In genomic region chr2:158133050-158133449, GRCm38 (mm10) we compare ENCODE assay signal across 18 mouse cellular contexts. TPM values are rescaled to one million over a fixed set of nuclear protein-coding genes. Genes with fewer than 3 reads are reported as not detected.
DNase-seq lines count a peak whose midpoint lies in the region; ATAC-seq and TF ChIP-seq lines count a peak whose summit lies in the region.
"Had no signal": no experiment of that assay in that cellular context is flagged by ENCODE, and none has a peak within 500 bp of the region (broad histone marks: within the 10 kb centered on the region; RNA-seq: fewer than 3 reads in every experiment).

No protein-coding gene starts in this region.

- no peak overlapping the region for H3K4me3 ChIP-seq in liver, adult 2 months (ENCODE audit: insufficient read depth, low read depth, low read length)
- no peak overlapping the region for H3K4me3 ChIP-seq in bone marrow, adult 2 months (replicated peaks; ENCODE audit: control insufficient read depth, low read depth, low read length)
- H3K4me3 ChIP-seq: embryonic facial prominence, embryonic 12.5 days; forebrain, embryonic 12.5 days; hindbrain, embryonic 13.5 days had no signal

- no peak overlapping the region for H3K9ac ChIP-seq in liver, adult 2 months (ENCODE audit: low read depth, low read length)
- H3K9ac ChIP-seq: embryonic facial prominence, embryonic 12.5 days; forebrain, embryonic 12.5 days; hindbrain, embryonic 13.5 days; liver, embryonic 14.5 days had no signal

- peak; percentile 52 for DNase-seq in liver, adult 2 months (ENCODE audit: extremely low read depth, low read depth, low spot score)
- DNase-seq in liver, result no peak
- DNase-seq in CD4-positive helper T cell, adult 2 months (ENCODE audit: low read depth, low spot score), result peak; percentile 73
- DNase-seq in Muller cell, postnatal 12 days (ENCODE audit: inconsistent ontology term), result no peak
- no peak for DNase-seq in adrenal gland, postnatal 14 days
- DNase-seq in left cerebral cortex, adult 11 months (ENCODE audit: low spot score), result no peak
- DNase-seq: cerebellum, adult 11 months; gastrocnemius, postnatal 36 days; kidney, adult 9 months; layer of hippocampus, postnatal 36 days; thymus, postnatal 4 days had no signal

- H3K79me2 ChIP-seq in liver, adult 2 months (ENCODE audit: control insufficient read depth, insufficient read depth, low read length), result peaks cover 4% of the 10 kb centered on the region; the same call in 1 of the 2 replicates

- TF ChIP-seq POLR2A in liver, adult 2 months (IDR thresholded peaks at IDR 0.05; ENCODE audit: extremely low read depth, insufficient read depth, low read length), result no peak
- no peak for TF ChIP-seq POLR2A in bone marrow, adult 2 months (IDR thresholded peaks at IDR 0.05; ENCODE audit: borderline replicate concordance, control insufficient read depth, low read depth, low read length)

- H3K4me1 ChIP-seq in liver, adult 2 months (ENCODE audit: control insufficient read depth, insufficient read depth, low read length), result peaks cover 34% of the 10 kb centered on the region
- peaks cover 6% of the 10 kb centered on the region for H3K4me1 ChIP-seq in bone marrow, adult 2 months (ENCODE audit: control insufficient read depth, insufficient read depth, low read length)

- no peaks in the 10 kb centered on the region for H3K27me3 ChIP-seq in liver, adult 2 months (ENCODE audit: control insufficient read depth, insufficient read depth, low read length)
- H3K27me3 ChIP-seq: embryonic facial prominence, embryonic 12.5 days; forebrain, embryonic 12.5 days; hindbrain, embryonic 13.5 days had no signal

- 73% methylated on average over 6 of the region's 6 CpGs for WGBS in liver, adult 2 months
- WGBS in bone marrow, adult 2 months, result 9% methylated on average over 6 of the region's 6 CpGs

- peaks cover 10% of the 10 kb centered on the region; the same call in 1 of the 2 replicates for H3K36me3 ChIP-seq in liver, adult 2 months (ENCODE audit: control insufficient read depth, insufficient read depth, low read length)
- H3K36me3 ChIP-seq: embryonic facial prominence, embryonic 12.5 days; forebrain, embryonic 12.5 days; hindbrain, embryonic 13.5 days had no signal

- no peak for TF ChIP-seq CTCF in liver, adult 2 months (IDR thresholded peaks at IDR 0.05; ENCODE audit: low read depth, low read length)
- no peak for TF ChIP-seq CTCF in bone marrow, adult 2 months (IDR thresholded peaks at IDR 0.05; ENCODE audit: control insufficient read depth, insufficient read depth, low read length)

- peak; percentile 93 for ATAC-seq in megakaryocyte, adult 5-6 weeks (ENCODE audit: poor library complexity, severe bottlenecking)
- ATAC-seq: midbrain, embryonic 16.5 days had no signal

- H3K27ac ChIP-seq in liver, adult 2 months (replicated peaks; ENCODE audit: insufficient read depth, low read depth, low read length), result no peak overlapping the region
- H3K27ac ChIP-seq in bone marrow, adult 2 months (ENCODE audit: control insufficient read depth, insufficient read depth, low read depth, low read length, poor library complexity), result peak overlapping the region; percentile 16; the same call in 1 of the 2 replicates
- H3K27ac ChIP-seq: embryonic facial prominence, embryonic 12.5 days; forebrain, embryonic 12.5 days; hindbrain, embryonic 13.5 days; liver, embryonic 14.5 days had no signal

RNA-seq across cellular contexts. Expression of gene Tgm2, which starts 13.2 kb away (rescaled TPM):
- 68.3 and 101 TPM in 2 replicates for total RNA-seq in liver, adult 2 months (2014; rRNA removed)
- polyA plus RNA-seq in liver, adult 2 months (2012; rRNA removed), result 91.7 and 93.5 TPM in 2 replicates
- polyA plus RNA-seq in bone marrow, adult 2 months (2011; ENCODE audit: insufficient read depth, insufficient read length, low replicate concordance, missing spikeins), result 13.9 and 19.0 TPM in 2 replicates
- 0.71 and 1.0 TPM in 2 replicates for total RNA-seq in megakaryocyte, adult 5-6 weeks (2015)
- total RNA-seq in megakaryocyte, adult 5-6 weeks (2017), result 2.1 and 2.6 TPM in 2 replicates
- total RNA-seq in adrenal gland, postnatal 14 days (2021), result 69.0 and 75.1 TPM in 2 replicates

Comparison
In these comparisons a context has a peak if more than half of its experiments do, and no peak if none do; other contexts are left out.
1. DNase-seq: peak in liver, adult 2 months (single experiment) and CD4-positive helper T cell, adult 2 months (single experiment); none in liver (single experiment), Muller cell, postnatal 12 days (single experiment), adrenal gland, postnatal 14 days (single experiment) and left cerebral cortex, adult 11 months (single experiment).
2. RNA of gene Tgm2, which starts 13.2 kb away (total RNA-seq): 69.0 to 75.1 TPM in adrenal gland, postnatal 14 days and 68.3 to 101 TPM in liver, adult 2 months; 0.71 to 2.6 TPM in megakaryocyte, adult 5-6 weeks; every median in the first group is over 10 times any median in the second.